Mouse (Mus musculus): ENCODE results near the gene 1300017J02Rik. TPM values are rescaled to one million over a fixed set of nuclear protein-coding genes. Genes with fewer than 3 reads are reported as not detected.

The 1300017J02Rik gene
- polyA plus RNA-seq, 1 experiment: 1.00 TPM

DNA sequence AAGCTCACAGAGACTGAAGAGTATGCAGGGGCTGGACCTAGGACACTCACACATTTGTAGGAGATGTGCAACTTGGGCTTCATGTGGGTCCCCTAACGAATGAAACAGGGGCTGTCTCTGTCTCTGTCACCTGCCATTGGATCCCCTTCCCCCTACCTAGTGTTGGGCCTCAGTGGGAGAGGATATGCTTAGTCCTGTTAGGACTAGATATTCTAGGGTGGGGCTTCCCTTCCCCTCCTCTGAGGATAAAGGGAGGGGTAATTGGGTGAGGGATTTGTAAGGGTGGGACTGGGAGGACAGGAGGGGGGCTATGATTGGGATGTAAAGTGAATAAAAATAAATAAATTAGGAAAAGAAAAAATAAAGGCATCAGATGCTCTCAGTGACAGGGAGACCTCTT is 29.2 kb downstream of the 1300017J02Rik start:
- no peak for DNase-seq (ENCODE audit: extremely low spot score in 1 of 2, low spot score in 1 of 2)

DNA sequence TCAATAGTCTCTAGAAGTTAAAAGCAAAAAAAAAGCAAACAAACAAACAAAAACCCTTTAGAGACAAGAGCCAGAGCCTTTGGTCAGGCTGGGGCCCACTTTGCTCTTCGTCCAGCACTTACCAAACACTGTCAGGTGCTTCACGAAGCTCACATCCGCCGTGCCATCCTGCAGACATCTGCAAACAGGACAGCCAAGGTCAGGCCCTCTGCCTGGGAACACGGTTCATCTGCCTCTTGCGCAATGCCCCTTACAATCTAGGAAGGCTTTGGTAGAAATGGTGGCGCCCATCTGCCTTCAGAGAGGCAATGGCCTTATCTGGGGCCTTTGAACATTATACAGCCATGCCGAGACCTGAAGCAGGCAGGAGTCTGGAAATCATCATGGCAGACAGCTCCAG is 30.1 kb downstream of the 1300017J02Rik start:
- no peak for DNase-seq (ENCODE audit: extremely low spot score in 1 of 2, low spot score in 1 of 2)

DNA sequence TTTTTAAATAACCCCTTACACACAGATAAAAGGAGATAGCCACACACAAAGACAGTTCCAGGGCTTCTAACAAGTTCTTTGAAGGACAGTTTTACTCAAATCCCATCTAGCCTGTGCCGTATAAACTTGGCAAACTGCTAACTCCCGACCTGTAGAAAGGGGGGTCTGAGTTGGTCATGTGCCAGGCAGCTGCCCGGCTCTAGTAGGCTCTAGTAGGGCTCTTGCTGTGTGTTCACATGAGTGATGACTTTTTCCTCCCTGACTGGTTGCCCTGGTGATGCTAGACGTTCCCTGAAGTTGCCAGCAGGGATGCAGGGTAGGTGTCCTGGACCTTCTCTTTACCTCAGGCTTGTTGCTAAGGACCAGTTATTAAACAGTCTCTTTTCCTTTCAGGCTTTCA is 33.8 kb downstream of the 1300017J02Rik start:
- DNase-seq (ENCODE audit: extremely low spot score in 1 of 2, low spot score in 1 of 2): no peak

DNA sequence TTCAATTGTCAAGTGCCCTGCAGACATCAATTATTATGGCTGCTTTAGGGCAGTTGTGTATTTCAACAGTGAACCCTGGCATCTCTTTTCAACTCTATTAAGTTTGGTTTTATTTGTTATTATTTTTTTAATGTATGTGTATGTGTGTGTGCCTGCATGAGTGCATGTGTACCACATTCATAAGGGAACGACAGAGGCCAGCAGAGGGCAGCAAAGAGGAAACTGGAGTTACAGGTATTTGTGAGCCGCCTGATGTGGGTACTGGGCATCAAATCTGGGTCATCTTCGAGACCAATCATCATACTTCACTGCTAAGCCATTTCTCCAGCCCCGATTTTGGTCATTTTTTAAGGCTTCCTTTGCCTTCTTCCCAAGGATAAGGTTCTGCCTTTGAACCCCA is 39.1 kb downstream of the 1300017J02Rik start:
- no peak for DNase-seq (ENCODE audit: extremely low spot score in 1 of 2, low spot score in 1 of 2)

DNA sequence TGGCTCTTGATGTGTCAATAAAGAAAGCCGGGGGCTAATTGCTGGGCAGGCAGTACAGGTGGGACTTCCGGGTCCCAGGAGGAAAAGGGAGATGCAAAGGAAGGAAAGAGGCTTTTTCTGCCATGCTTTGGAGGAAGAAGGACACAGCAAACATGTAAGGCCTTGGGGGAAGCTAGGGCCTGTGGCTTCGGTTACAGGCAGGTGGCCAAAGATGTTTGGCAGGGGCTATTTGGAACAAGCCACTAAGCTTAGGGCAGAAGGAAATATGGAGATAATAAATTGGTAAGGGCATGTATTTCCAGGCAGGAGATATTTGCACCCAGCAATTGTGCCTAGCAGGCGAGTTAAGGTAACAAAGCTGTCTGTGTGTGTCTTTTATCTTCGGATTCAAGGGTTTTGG is 52.0 kb downstream of the 1300017J02Rik start:
- no peak for DNase-seq (ENCODE audit: extremely low spot score in 1 of 2, low spot score in 1 of 2)

DNA sequence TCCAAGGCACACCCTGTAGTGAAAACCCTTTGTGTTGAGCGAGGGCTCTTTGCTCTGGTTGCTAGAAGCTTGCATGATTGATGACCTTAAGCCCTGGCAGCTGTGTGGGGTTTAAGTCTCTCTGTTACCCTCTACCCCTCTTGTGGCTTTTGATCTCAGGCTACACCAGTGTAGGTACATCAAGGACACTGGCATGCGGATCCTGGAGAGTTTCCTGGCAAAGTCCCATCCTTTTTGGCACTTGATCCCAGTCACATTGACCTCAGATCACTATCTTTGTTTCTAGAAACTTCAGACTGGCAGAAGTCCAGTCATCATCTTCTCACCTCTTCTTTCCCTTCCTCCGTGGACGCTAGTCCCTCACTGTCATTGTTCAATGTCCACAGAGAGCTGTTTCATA is 56.3 kb downstream of the 1300017J02Rik start:
- DNase-seq (ENCODE audit: extremely low spot score in 1 of 2, low spot score in 1 of 2): no peak

DNA sequence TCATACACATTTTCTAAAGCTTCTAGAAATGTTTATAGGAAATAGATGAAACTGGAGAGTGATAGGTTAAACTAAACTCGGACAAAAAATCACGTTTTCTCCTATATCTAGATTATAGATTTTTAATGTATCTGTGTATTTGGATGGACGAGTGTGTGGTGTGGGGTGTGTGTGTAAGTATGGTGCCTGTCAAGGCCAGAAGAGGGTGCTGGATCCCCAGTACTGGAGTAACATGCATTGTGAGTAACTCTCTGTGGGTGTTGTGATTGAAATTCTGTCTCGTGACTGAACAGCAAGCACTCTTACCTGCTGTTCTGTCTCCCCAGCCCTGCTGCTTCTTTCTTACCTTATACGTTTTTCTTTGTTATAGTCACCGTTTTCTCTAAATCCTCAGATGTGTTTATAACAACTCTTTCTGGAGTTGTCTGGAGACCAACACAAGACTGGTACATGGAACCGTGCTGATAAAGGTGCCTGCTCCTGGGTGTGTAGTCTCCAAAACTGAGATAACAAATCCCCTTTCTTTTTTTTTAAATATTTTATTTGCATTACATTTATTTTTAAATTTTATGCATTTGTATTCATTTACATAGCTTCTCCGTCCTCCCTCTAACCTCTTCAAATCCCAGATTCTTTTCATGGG is 58.2 kb downstream of the 1300017J02Rik start:
- no peak for DNase-seq (ENCODE audit: extremely low spot score in 1 of 2, low spot score in 1 of 2)

DNA sequence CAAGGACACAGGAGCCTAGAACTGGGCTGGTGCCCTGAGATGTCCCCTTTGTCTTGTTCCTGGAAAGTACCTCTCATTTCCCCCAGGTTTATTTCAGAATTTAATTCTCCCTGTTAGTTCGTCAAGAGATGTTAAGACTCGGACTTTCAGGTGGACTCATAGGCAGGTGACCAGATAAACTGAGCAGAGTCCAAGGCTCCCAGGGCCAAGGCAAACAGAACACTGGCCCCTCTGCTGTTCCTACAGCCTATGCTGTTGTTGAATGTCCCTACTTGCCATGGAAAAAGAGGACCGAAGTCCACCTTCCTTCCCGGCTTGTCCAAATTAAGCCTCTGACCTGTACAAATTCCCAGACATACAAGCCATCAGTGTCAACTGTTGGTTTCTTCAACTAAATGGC is 61.2 kb downstream of the 1300017J02Rik start:
- DNase-seq (ENCODE audit: extremely low spot score in 1 of 2, low spot score in 1 of 2): no peak

DNA sequence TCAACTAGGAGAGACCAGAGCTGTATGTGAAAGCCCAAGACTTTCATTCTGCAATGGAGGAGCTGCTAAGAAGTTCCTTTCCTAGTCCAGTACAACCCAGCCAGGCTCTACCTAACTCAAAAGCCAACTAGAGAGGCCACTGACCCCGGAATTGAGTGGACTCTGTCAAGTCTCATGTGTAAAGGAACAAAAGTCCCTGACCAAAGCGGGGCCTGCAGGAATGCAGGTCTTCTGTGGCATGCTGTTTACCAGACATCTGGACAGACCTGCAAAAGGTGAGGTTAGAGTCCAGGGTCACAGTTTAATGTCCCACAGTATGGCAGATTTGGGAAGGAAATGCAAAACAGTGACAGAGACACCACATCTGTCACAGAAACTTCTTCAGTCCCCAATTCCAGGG is 63.7 kb downstream of the 1300017J02Rik start:
- no peak for DNase-seq (ENCODE audit: extremely low spot score in 1 of 2, low spot score in 1 of 2)

DNA sequence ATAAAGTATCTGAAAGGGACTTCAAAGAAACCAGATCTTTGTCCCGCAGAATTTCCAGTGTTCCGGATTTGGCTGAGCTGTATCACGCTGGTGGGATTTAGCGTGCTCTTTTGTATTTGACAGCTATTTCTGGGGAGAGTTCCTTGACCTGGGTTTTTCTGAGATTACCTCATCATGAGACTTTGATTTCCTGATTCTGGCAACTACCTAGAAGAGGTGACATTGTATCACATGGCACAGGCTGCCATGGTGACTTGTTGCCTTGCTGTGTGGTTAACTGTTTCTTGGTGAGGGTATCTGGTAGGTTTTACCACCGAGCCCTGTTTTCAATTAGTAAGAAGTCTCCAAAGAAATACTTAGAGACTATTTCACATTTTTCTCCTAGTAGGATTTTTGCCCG is 65.4 kb downstream of the 1300017J02Rik start:
- DNase-seq (ENCODE audit: extremely low spot score in 1 of 2, low spot score in 1 of 2): no peak

DNA sequence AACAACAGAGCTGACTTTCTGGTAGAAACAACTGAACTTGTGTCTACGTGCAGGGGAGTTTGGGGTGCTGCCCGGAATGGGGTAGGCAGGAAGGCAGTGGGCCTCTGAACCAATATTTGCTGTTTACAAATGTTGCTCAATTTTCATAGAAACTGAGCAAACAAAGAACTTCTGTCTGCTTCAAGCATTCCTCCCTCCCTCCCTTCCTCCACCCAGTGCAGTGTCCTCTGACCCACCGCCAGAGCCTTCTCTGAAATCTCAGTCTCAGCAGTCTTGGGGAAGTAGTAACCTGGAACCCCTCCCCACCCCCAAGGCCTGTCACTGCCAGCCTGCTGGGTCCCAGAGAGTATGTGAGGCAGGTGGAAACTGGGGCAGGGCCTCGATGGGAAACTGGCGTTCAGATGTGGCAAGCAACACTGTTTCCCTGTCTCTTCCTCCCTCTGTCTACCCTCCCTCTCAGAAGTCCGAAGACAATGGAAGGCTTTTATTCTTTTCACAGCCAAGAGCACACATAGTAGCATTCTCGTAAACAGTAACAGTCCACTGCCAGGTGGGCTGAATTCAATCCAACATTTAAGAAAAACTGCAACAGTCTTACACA is 70.2 kb downstream of the 1300017J02Rik start:
- peak in 1 of 2 experiments; percentile 14 for DNase-seq (ENCODE audit: extremely low spot score in 1 of 2, low spot score in 1 of 2)

DNA sequence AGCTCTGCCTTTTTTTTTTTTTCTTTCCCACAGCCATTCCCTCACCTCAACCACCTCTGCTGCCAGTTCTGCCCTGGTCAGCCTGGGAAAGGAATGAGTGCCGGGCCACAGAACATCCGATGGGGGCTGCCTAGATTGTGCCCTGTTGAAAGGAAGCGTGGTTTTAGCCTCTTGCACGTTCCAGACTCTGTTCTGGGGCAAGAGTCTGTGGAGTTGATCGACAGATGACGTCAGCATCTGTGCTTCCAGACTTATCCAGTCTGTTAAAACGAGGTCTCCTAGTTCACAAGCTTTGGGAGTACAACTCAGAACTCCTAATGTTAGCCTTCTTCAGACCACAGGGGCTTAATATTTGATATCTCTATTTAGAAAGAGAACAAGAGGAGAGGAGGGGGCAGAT is 70.8 kb downstream of the 1300017J02Rik start:
- DNase-seq (ENCODE audit: extremely low spot score in 1 of 2, low spot score in 1 of 2): no peak

DNA sequence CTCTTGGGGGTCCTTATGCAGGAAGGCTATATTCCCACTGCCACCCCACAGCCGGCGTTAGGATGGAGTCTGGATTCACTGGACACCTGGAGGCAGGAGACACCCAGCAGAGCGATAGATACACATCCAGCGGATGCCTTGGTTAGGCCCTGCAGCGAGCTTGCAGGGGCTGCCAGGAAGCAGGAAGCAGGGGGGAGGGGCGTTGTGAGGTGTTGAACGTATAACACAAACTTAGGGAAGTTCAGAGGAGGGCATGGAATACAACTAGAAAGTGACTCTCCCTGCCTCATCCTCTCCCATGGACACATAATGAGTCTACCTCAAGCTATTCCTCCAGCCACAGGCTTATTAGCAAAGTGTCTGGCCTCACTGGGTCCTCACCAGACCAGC is 71.9 kb downstream of the 1300017J02Rik start:
- no peak for DNase-seq (ENCODE audit: extremely low spot score in 1 of 2, low spot score in 1 of 2)

DNA sequence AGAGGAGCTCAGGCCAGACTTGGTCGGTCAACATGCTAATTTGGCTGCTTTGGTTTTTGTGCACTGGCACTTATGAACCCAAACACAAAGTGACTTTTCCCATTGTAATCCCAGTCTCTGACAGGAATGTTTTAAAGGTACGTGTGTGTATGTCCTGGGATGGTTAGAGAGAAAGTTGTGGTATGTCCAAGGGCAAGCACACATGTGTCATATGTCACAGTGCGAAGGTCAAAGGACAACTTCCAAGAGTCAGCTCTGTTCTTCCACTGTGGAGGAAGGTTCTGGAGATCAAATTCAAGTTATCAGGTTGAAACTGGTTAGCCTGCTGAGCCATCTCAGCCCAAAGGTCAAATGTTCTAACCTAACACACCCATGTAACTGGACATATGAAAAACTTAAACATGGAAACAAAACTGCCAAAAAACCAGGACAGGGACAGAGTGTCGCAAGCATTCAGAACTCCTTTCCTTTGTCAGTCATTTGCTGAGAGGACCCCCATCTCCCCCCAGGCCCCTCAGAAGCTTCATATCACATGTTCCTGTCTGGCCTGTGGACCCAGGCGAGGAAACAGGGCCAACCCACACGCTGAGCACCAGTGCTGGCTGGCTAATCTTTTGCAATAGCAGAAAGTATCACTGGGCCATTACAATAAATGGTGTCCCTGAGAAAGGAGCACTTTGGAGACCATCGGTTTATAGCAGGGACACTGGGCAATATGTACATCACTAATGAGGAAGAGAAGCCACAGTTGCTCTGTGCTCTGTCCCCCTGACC is 72.5 kb downstream of the 1300017J02Rik start:
- DNase-seq (ENCODE audit: extremely low spot score in 1 of 2, low spot score in 1 of 2): no peak

DNA sequence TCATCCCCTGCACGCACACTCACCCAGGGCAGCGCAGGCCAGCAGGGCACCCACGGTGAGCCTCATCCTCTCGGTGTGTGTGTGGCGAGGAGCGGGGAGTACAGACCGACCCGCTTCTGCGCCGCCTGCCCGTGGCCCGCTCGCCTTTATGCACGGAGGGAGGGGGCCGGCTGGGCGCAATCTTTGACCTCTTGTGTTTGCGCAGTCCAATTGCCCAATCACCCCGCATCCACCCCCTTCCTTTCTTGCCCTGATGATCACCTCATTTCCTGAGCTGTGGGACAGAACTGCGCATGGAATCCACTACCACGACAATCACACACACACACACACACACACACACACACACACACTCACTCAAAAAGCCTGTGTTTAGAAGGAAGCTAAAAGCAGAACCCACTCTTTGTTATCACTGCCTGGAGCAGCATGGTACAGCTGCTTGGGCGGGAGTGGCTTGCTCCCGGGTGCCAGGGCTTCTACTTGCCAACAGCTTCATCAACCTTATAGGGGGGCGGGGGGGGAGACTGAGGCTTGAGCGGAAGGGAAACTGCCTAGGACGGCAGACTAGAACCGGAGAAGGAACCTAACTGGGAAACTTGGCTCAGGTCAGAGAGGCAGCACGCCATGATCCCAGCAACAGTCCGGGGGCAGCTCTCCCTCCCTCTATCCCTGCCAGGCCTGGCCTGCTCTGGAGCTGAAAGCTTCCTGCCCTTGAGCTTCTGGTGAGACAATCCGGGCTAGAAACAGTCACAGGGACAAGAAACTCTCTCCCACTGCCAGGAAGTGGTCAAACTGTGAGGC is 74.5 kb downstream of the 1300017J02Rik start, which contains the start of the genes Gm20425 and Trf:
TSS of gene Gm20425 (minus strand) at position 157 of the 801 bp plus-strand sequence.
TSS of gene Trf (minus strand) at position 294 of the 801 bp plus-strand sequence.
- peak; percentile 30 to 60 for DNase-seq (ENCODE audit: extremely low spot score in 1 of 2, low spot score in 1 of 2)

DNA sequence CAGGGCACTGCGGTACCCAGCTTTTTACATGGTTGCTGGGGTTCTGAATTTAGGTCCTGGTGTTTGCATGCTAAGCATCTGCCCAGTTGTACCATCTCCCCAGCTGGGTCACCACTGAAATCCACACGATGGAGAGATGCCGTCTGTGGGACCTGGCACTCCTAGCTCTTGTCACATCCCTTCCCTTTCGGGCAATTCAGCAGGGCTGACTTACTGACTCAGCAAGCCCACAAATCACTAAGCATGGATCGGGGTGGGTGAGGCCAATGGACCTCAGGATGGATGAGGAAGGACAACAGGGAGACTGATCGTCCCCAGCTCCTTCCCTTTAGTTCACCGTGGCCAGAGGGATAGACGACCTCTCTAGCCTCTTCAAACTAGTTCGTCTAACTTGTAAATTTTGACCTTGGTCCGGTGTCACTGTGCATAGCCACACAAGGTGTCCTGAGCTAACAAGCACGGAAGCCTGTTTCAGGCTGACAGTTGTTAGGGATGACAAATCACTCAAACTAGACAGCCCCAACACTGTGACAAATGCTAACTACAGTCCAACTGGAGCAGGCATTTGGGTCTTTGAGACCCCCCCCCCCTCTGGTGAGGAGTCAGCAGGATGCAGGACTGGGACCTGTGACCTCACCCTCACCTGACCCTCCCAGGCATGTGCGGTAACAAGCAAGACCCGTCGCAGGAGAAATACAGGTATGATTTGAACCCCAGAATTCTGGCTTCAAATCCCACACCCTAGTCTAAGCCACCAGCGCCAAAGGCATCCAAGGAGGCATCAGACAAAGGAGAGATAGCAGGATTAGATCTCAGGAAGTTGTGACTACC is 75.6 kb downstream of the 1300017J02Rik start:
- DNase-seq (ENCODE audit: extremely low spot score in 1 of 2, low spot score in 1 of 2): no peak

DNA sequence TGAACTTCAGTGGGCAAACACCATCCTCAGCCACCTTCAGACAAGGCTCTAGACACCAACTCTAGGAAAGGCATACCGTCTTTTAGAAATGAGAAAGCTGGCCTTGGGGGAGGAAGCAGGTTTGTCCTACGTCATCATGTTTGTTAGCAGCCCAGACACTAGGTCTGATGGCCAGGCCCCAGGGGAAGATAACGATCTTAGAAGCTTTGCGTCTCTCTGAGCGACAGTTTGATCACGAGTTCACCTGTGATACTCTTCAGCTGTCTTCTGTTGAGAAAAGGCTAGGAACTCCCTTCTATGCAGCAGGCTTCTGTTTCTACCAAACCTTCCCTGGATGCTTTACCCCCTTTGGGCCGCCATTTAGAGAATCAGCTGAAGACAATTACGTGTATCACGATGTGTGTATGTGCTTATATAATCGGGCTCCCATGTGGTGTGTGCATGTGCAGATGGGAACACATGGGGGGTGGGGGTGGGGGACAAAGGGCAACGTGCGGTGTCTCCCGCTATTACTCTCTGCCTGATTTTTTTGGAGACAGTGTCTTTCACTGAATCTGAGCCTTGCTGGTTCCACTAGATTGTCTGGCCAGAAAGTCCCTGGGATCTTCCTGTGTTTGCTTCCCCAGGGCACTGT is 76.4 kb downstream of the 1300017J02Rik start:
- no peak for DNase-seq (ENCODE audit: extremely low spot score in 1 of 2, low spot score in 1 of 2)

DNA sequence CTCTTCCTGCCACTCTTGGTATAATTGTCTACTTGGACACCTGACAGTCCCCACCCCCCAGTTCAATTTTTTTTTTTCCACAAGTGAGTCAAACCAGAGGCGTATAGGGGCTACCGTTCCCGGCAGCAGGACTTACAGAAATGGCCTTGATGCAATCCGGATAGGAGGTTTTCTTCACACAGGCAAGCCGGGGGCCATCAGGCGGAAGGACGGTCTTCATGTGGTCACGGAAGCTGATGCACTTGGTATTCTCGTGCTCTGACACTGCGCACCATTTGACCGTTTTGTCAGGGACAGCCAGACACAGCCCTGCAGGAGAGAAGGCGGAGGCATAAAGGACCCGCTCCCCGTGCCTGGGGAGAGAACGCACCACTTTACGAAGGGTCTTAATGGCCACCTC is 77.1 kb downstream of the 1300017J02Rik start:
- no peak for DNase-seq (ENCODE audit: extremely low spot score in 1 of 2, low spot score in 1 of 2)

DNA sequence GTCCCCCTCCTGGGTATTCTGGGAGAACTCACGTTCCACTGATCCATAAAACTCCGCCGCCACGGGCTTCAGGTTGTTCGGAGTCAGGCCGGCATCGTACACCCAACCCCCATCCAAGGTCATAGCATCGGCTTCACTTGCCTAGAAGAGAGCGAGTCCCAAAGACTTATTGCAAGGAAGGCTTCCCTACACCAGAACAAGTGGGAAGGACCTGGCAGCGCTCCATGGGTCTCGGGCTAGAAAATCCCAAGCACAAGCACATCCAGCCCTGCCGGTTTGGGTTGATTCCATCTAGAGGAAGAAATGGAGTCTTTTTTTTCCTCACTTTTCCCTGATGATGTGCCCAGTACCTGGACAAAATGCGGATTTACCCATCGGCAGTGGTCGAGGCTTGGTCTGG is 78.1 kb downstream of the 1300017J02Rik start:
- no peak for DNase-seq (ENCODE audit: extremely low spot score in 1 of 2, low spot score in 1 of 2)

DNA sequence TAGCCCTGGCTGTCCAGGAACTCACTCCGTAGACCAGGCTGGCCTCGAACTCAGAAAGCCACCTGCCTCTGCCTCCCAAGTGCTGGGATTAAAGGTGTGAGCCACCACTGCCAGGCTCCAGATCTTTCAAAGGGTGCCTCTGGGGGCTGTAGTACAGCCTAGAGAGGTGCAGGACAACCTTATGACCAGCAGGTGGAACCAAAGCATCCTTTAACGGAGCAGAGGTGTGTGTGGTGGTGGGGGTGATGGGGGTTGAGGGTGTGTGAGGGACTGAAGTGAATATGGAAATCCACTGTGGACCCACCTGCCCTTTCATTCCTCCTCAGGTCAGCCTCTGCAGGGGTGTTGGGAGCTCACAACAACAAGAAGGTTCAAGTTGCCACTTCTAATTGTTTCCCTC is 79.4 kb downstream of the 1300017J02Rik start:
- DNase-seq (ENCODE audit: extremely low spot score in 1 of 2, low spot score in 1 of 2): no peak

Measured in frontal cortex, adult 2 months (tissue).